Comparison of ENCODE assay signal across 19 mouse cellular contexts in genomic region chr16:90523894-90524293, GRCm38 (mm10).
DNase-seq lines count a peak whose midpoint lies in the region; ATAC-seq and TF ChIP-seq lines count a peak whose summit lies in the region.
"Had no signal": no experiment of that assay in that cellular context is flagged by ENCODE, and none has a peak within 500 bp of the region (broad histone marks: within the 10 kb centered on the region; RNA-seq: fewer than 3 reads in every experiment).

No protein-coding gene starts in this region.

- ATAC-seq in hindbrain, postnatal 0 days, result no peak
- no peak for ATAC-seq in stomach, embryonic 14.5 days (ENCODE audit: insufficient number of reproducible peaks, insufficient read depth, low FRiP score, low read depth)
- ATAC-seq in stomach, postnatal 0 days (ENCODE audit: low FRiP score, low TSS enrichment), result no peak
- ATAC-seq in limb, embryonic 11.5 days (ENCODE audit: insufficient number of reproducible peaks, low FRiP score, low TSS enrichment, low read depth), result no peak
- ATAC-seq: forebrain, embryonic 15.5 days; intestine, embryonic 15.5 days had no signal

- DNase-seq in hindbrain, embryonic 10.5 days (ENCODE audit: low spot score), result no peak
- no peak for DNase-seq in hindbrain, postnatal 0 days (ENCODE audit: low spot score)
- DNase-seq in stomach, postnatal 0 days (ENCODE audit: low spot score), result no peak
- no peak for DNase-seq in limb, embryonic 11.5 days (ENCODE audit: low spot score)
- no peak for DNase-seq in cerebellum, postnatal 4 days (ENCODE audit: low spot score in 2 of 2)
- DNase-seq in layer of hippocampus, adult 2 months (ENCODE audit: low spot score in 2 of 2), result no peak
- DNase-seq: B cell, adult 2 months; cerebellum, adult 9-11 months; kidney, postnatal 14 days; liver, embryonic 13.5 days; right cerebral cortex, postnatal 14 days; thymus, postnatal 4 days had no signal

- H3K27me3 ChIP-seq in hindbrain, embryonic 10.5 days (ENCODE audit: insufficient read depth, poor library complexity, severe bottlenecking), result 0 out of 2 replicates have a peak, but pooled peaks cover 4% of the 10 kb centered on the region
- no peaks in the 10 kb centered on the region for H3K27me3 ChIP-seq in hindbrain, postnatal 0 days (ENCODE audit: insufficient read depth, low read length)
- H3K27me3 ChIP-seq in stomach, embryonic 14.5 days (ENCODE audit: control insufficient read depth, insufficient read depth, low read length), result no peaks in the 10 kb centered on the region
- no peaks in the 10 kb centered on the region for H3K27me3 ChIP-seq in stomach, postnatal 0 days (ENCODE audit: control insufficient read depth, insufficient read depth, low read length)
- H3K27me3 ChIP-seq in limb, embryonic 11.5 days (ENCODE audit: control insufficient read depth, insufficient read depth, low read length), result no peaks in the 10 kb centered on the region
- H3K27me3 ChIP-seq: forebrain, embryonic 15.5 days; hindbrain, embryonic 13.5 days; intestine, embryonic 15.5 days; liver, embryonic 13.5 days had no signal

- no peak for TF ChIP-seq EP300 in stomach, postnatal 0 days (optimal IDR thresholded peaks at IDR 0.05)

- peak overlapping the region; percentile 93 for H3K27ac ChIP-seq in hindbrain, embryonic 10.5 days
- no peak overlapping the region for H3K27ac ChIP-seq in hindbrain, postnatal 0 days
- 0 out of 2 replicates have a peak overlapping the region, but pooled peaks have one; percentile 52 for H3K27ac ChIP-seq in stomach, embryonic 14.5 days (ENCODE audit: low read length)
- no peak overlapping the region for H3K27ac ChIP-seq in stomach, postnatal 0 days (replicated peaks)
- H3K27ac ChIP-seq in limb, embryonic 11.5 days (replicated peaks; ENCODE audit: low read depth, low read length), result peak overlapping the region; percentile 71
- H3K27ac ChIP-seq in layer of hippocampus, adult 2 months, result no peak overlapping the region
- H3K27ac ChIP-seq: forebrain, embryonic 15.5 days; gastrocnemius, adult 2 months; hindbrain, embryonic 13.5 days; intestine, embryonic 15.5 days; liver, embryonic 13.5 days; neural tube, embryonic 13.5 days had no signal

- H3K9me3 ChIP-seq in hindbrain, embryonic 10.5 days, result peaks cover 4% of the 10 kb centered on the region; the same call in 1 of the 2 replicates
- no peaks in the 10 kb centered on the region for H3K9me3 ChIP-seq in hindbrain, postnatal 0 days (ENCODE audit: low read length)
- no peaks in the 10 kb centered on the region for H3K9me3 ChIP-seq in stomach, embryonic 14.5 days (ENCODE audit: control insufficient read depth, low read depth, low read length)
- no peaks in the 10 kb centered on the region for H3K9me3 ChIP-seq in stomach, postnatal 0 days (ENCODE audit: control insufficient read depth, low read length)
- H3K9me3 ChIP-seq in limb, embryonic 11.5 days (ENCODE audit: control insufficient read depth, low read length), result no peaks in the 10 kb centered on the region
- H3K9me3 ChIP-seq: forebrain, embryonic 15.5 days; hindbrain, embryonic 13.5 days; intestine, embryonic 15.5 days; liver, embryonic 13.5 days; neural tube, embryonic 13.5 days had no signal

- H3K9ac ChIP-seq in hindbrain, postnatal 0 days (replicated peaks; ENCODE audit: low read length), result no peak overlapping the region
- H3K9ac ChIP-seq in stomach, embryonic 14.5 days (replicated peaks; ENCODE audit: low read depth, low read length), result no peak overlapping the region
- no peak overlapping the region for H3K9ac ChIP-seq in stomach, postnatal 0 days (ENCODE audit: low read length)
- no peak overlapping the region for H3K9ac ChIP-seq in limb, embryonic 11.5 days (ENCODE audit: low read length)
- H3K9ac ChIP-seq: forebrain, embryonic 15.5 days; hindbrain, embryonic 13.5 days; intestine, embryonic 15.5 days; liver, embryonic 13.5 days; neural tube, embryonic 13.5 days had no signal

- no peak for TF ChIP-seq CTCF in hindbrain, postnatal 0 days (IDR thresholded peaks at IDR 0.05; ENCODE audit: low read depth)
- TF ChIP-seq CTCF in stomach, postnatal 0 days (IDR thresholded peaks at IDR 0.05; ENCODE audit: low read depth), result no peak
- no peak for TF ChIP-seq CTCF in layer of hippocampus, adult 2 months (conservative IDR thresholded peaks at IDR 0.05)

- H3K36me3 ChIP-seq in hindbrain, embryonic 10.5 days, result no peaks in the 10 kb centered on the region
- no peaks in the 10 kb centered on the region for H3K36me3 ChIP-seq in hindbrain, postnatal 0 days (ENCODE audit: insufficient read depth, low read length)
- no peaks in the 10 kb centered on the region for H3K36me3 ChIP-seq in stomach, embryonic 14.5 days (ENCODE audit: control insufficient read depth, insufficient read depth, low read length)
- no peaks in the 10 kb centered on the region for H3K36me3 ChIP-seq in stomach, postnatal 0 days (ENCODE audit: control insufficient read depth, insufficient read depth, low read length)
- no peaks in the 10 kb centered on the region for H3K36me3 ChIP-seq in limb, embryonic 11.5 days (ENCODE audit: control insufficient read depth, insufficient read depth, low read length)
- H3K36me3 ChIP-seq: forebrain, embryonic 15.5 days; hindbrain, embryonic 13.5 days; intestine, embryonic 15.5 days; liver, embryonic 13.5 days; neural tube, embryonic 13.5 days had no signal

- 89% methylated on average over 18 of the region's 18 CpGs for WGBS in hindbrain, embryonic 10.5 days
- WGBS in hindbrain, postnatal 0 days, result 96% methylated on average over 18 of the region's 18 CpGs
- 91% methylated on average over 18 of the region's 18 CpGs for WGBS in stomach, embryonic 14.5 days
- 92% methylated on average over 18 of the region's 18 CpGs for WGBS in stomach, postnatal 0 days
- WGBS in limb, embryonic 11.5 days, result 89% methylated on average over 18 of the region's 18 CpGs

- peaks cover 39% of the 10 kb centered on the region for H3K4me1 ChIP-seq in hindbrain, embryonic 10.5 days (replicated peaks)
- H3K4me1 ChIP-seq in hindbrain, postnatal 0 days (ENCODE audit: insufficient read depth, low read length), result peaks cover 4% of the 10 kb centered on the region
- H3K4me1 ChIP-seq in stomach, embryonic 14.5 days (ENCODE audit: control insufficient read depth, insufficient read depth, low read length), result peaks cover 13% of the 10 kb centered on the region; the same call in 1 of the 2 replicates
- H3K4me1 ChIP-seq in stomach, postnatal 0 days (replicated peaks; ENCODE audit: control insufficient read depth, insufficient read depth), result no peaks in the 10 kb centered on the region
- H3K4me1 ChIP-seq in limb, embryonic 11.5 days (ENCODE audit: control insufficient read depth, insufficient read depth, low read length), result peaks cover 28% of the 10 kb centered on the region
- H3K4me1 ChIP-seq: liver, embryonic 13.5 days had no signal

- no peak overlapping the region for H3K4me2 ChIP-seq in hindbrain, postnatal 0 days (ENCODE audit: low read depth, low read length)
- no peak overlapping the region for H3K4me2 ChIP-seq in stomach, embryonic 14.5 days (replicated peaks; ENCODE audit: low read depth, low read length)
- H3K4me2 ChIP-seq in stomach, postnatal 0 days (replicated peaks; ENCODE audit: low read depth), result no peak overlapping the region
- H3K4me2 ChIP-seq in limb, embryonic 11.5 days (ENCODE audit: low read depth, severe bottlenecking), result no peak overlapping the region
- H3K4me2 ChIP-seq: forebrain, embryonic 15.5 days; hindbrain, embryonic 13.5 days; intestine, embryonic 15.5 days; liver, embryonic 13.5 days; neural tube, embryonic 13.5 days had no signal

- no peak overlapping the region for H3K4me3 ChIP-seq in hindbrain, embryonic 10.5 days
- no peak overlapping the region for H3K4me3 ChIP-seq in hindbrain, postnatal 0 days (ENCODE audit: low read length)
- no peak overlapping the region for H3K4me3 ChIP-seq in stomach, embryonic 14.5 days (ENCODE audit: low read depth, low read length)
- no peak overlapping the region for H3K4me3 ChIP-seq in stomach, postnatal 0 days (ENCODE audit: low read depth, low read length)
- no peak overlapping the region for H3K4me3 ChIP-seq in limb, embryonic 11.5 days (ENCODE audit: low read depth, low read length)
- H3K4me3 ChIP-seq in layer of hippocampus, adult 2 months, result no peak overlapping the region
- H3K4me3 ChIP-seq: erythroblast, embryonic 14.5 days; forebrain, embryonic 15.5 days; hindbrain, embryonic 13.5 days; intestine, embryonic 15.5 days; liver, embryonic 13.5 days; neural tube, embryonic 13.5 days had no signal

Comparison
In these comparisons a context has a peak if more than half of its experiments do, and no peak if none do; other contexts are left out.
1. H3K27ac ChIP-seq: peak in hindbrain, embryonic 10.5 days (single experiment), stomach, embryonic 14.5 days (single experiment) and limb, embryonic 11.5 days (single experiment); none in hindbrain, postnatal 0 days (single experiment), stomach, postnatal 0 days (single experiment) and layer of hippocampus, adult 2 months (single experiment).